Mouse (Mus musculus): Measurements from ENCODE around the gene Rab40b. TPM values are rescaled to one million over a fixed set of nuclear protein-coding genes. Genes with fewer than 3 reads are reported as not detected.

Gene Rab40b
- total and polyA plus RNA-seq, 3 experiments = 0.39 TPM; not detected in 2

DNA sequence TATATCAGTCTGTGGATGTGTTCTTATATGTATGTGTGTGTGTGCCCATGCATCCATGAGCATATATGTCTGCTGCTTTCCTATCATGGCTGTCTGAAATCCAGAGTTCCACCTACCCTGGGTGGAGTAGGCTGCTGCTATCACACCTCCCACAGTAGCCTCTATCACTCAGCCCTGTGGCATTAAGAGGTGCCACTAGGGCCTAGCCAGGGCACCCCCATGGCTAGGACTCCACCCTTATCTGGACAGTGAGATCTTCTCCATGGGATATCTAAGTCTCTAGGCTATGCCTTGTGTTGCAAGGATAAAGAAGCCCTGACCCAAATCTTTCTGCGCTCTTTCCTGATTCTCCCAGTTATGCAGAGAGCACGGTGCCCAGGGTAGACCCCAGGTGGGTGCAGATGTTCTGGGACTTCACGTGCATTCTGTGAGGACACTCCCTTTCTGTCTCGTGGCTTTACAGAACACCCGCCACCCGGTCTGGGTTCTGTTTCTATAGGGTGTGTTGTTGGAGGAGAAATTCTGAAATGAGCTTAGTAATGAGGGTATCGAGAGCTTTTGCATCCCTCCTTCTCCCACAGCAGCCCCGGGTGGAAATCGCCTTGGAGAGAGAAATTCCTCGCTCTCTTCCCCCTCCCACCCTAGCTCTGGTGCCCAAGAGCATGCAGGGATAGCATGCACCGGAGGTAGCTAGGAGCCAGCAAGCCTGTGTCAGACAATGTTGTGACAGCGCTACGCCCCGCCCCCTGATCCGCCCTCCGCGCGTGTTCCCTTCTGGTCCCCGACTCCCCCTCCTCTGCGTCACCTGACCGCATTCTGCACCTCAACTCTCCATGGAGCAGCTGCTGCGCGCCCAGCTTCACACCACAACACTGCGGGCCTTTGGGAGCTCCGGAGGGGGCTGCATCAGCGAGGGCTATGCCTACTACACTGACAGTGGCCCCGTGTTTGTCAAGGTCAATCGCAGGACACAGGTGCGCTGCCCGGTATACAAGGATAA, 46.4 kb upstream of the Rab40b start, which contains the start of gene Fn3k (continued):
- TF ChIP-seq POLR2AphosphoS5 (IDR thresholded peaks at IDR 0.05; ENCODE audit: borderline replicate concordance, low read depth, low read length) (no peak), ZMIZ1 (IDR thresholded peaks at IDR 0.05; ENCODE audit: low read depth, low read length) (no peak), UBTF (IDR thresholded peaks at IDR 0.05; ENCODE audit: borderline replicate concordance, insufficient read depth, low read depth, low read length) (no peak), POLR2AphosphoS2 (IDR thresholded peaks at IDR 0.05; ENCODE audit: low read length) (no peak)

GRCm38 (mm10) chr11:121433397-121433796, 45.3 kb upstream of the Rab40b start:
- H3K36me3 ChIP-seq (ENCODE audit: control insufficient read depth in 1 of 2, insufficient read depth in 2 of 2, low read length in 2 of 2) = peaks cover 0 to 16% of the 10 kb centered on the region in 2 experiments; a peak in 3 of 4 replicates
- H3K4me3 ChIP-seq (ENCODE audit: control insufficient read depth in 1 of 2, insufficient read depth in 1 of 2, low read depth in 2 of 2, low read length in 2 of 2) = no peak overlapping the region
- no peak overlapping the region for H3K9ac ChIP-seq (ENCODE audit: control insufficient read depth, low read depth, low read length, poor library complexity, severe bottlenecking)
- no peak overlapping the region for H3K27ac ChIP-seq (ENCODE audit: control insufficient read depth, low read depth, low read length)
- peaks cover 10 to 18% of the 10 kb centered on the region in 2 experiments for H3K4me1 ChIP-seq (ENCODE audit: control insufficient read depth in 1 of 2, insufficient read depth in 2 of 2, low read length in 2 of 2)
- no peaks in the 10 kb centered on the region for H3K9me3 ChIP-seq (replicated peaks; ENCODE audit: insufficient read depth, low read length)
- H3K79me2 ChIP-seq (ENCODE audit: control insufficient read depth, insufficient read depth, low read length, poor library complexity) = no peaks in the 10 kb centered on the region
- peak; percentile 67 for DNase-seq (ENCODE audit: low read depth, low spot score)
- H3K27me3 ChIP-seq (ENCODE audit: control insufficient read depth in 1 of 2, insufficient read depth in 2 of 2, low read length in 2 of 2) = no peaks in the 10 kb centered on the region
- no peak for TF ChIP-seq RCOR1 (IDR thresholded peaks at IDR 0.05; ENCODE audit: low read depth, low read length)
- peak; percentile 96 for TF ChIP-seq MXI1 (IDR thresholded peaks at IDR 0.05; ENCODE audit: low read depth, low read length)
- TF ChIP-seq SMC3 (IDR thresholded peaks at IDR 0.05; ENCODE audit: low read depth, low read length) = no peak
- TF ChIP-seq EP300 (IDR thresholded peaks at IDR 0.05; ENCODE audit: low read depth in 1 of 2, low read length in 2 of 2) = peak; percentile 59 to 77
- peak; percentile 100 for TF ChIP-seq ETS1 (IDR thresholded peaks at IDR 0.05; ENCODE audit: low read depth, low read length)
- peak; percentile 85 for TF ChIP-seq TCF12 (IDR thresholded peaks at IDR 0.05; ENCODE audit: low read depth, low read length)
- peak; percentile 87 for TF ChIP-seq GATA1 (IDR thresholded peaks at IDR 0.05; ENCODE audit: low read depth, low read length)
- TF ChIP-seq NELFE (IDR thresholded peaks at IDR 0.05; ENCODE audit: low read depth, low read length) = no peak
- TF ChIP-seq POLR2A (IDR thresholded peaks at IDR 0.05; ENCODE audit: control insufficient read depth in 1 of 2, insufficient read depth in 1 of 2, low read depth in 1 of 2, low read length in 2 of 2, poor library complexity in 1 of 2) = no peak
- TF ChIP-seq USF1 (IDR thresholded peaks at IDR 0.05; ENCODE audit: low read depth, low read length) = peak; percentile 33; the same call in 1 of the 2 replicates
- no peak for TF ChIP-seq CHD1 (IDR thresholded peaks at IDR 0.05; ENCODE audit: low read depth, low read length)
- TF ChIP-seq BHLHE40 (IDR thresholded peaks at IDR 0.05; ENCODE audit: borderline replicate concordance, low read depth, low read length) = peak; percentile 81
- no peak for TF ChIP-seq ZKSCAN1 (IDR thresholded peaks at IDR 0.05; ENCODE audit: low read depth, low read length)
- no peak for TF ChIP-seq POLR2AphosphoS2 (IDR thresholded peaks at IDR 0.05; ENCODE audit: low read length)
- no peak for TF ChIP-seq CHD2 (IDR thresholded peaks at IDR 0.05; ENCODE audit: low read length)
- no peak for TF ChIP-seq NRF1 (IDR thresholded peaks at IDR 0.05; ENCODE audit: insufficient read depth, low read depth, low read length, poor library complexity, severe bottlenecking)
- no peak for TF ChIP-seq JUND (IDR thresholded peaks at IDR 0.05; ENCODE audit: low read depth, low read length)
- no peak for TF ChIP-seq TBP (IDR thresholded peaks at IDR 0.05; ENCODE audit: low read depth, low read length)
- TF ChIP-seq MEF2A (IDR thresholded peaks at IDR 0.05; ENCODE audit: extremely low read depth, insufficient replicate concordance, low read depth, low read length, poor library complexity, severe bottlenecking) = no peak
- no peak for TF ChIP-seq KAT2A (conservative IDR thresholded peaks at IDR 0.05; ENCODE audit: low read depth, low read length)
- TF ChIP-seq HCFC1 (IDR thresholded peaks at IDR 0.05; ENCODE audit: low read depth, low read length) = 0 out of 2 replicates have a peak, but pooled peaks have one; percentile 24
- no peak for TF ChIP-seq MYB (IDR thresholded peaks at IDR 0.05; ENCODE audit: low read depth, low read length)
- TF ChIP-seq ZMIZ1 (IDR thresholded peaks at IDR 0.05; ENCODE audit: low read depth, low read length) = no peak
- peak; percentile 81 for TF ChIP-seq MAX (IDR thresholded peaks at IDR 0.05; ENCODE audit: low read length)
- 0 out of 2 replicates have a peak, but pooled peaks have one; percentile 13 for TF ChIP-seq MAZ (IDR thresholded peaks at IDR 0.05; ENCODE audit: low read depth, low read length)
- 0 out of 2 replicates have a peak, but pooled peaks have one; percentile 54 for TF ChIP-seq MYC (IDR thresholded peaks at IDR 0.05; ENCODE audit: low read depth, low read length)
- no peak for TF ChIP-seq ZC3H11A (IDR thresholded peaks at IDR 0.05; ENCODE audit: low read depth, low read length)
- TF ChIP-seq GABPA (IDR thresholded peaks at IDR 0.05; ENCODE audit: low read depth, low read length) = no peak
- TF ChIP-seq UBTF (IDR thresholded peaks at IDR 0.05; ENCODE audit: borderline replicate concordance, insufficient read depth, low read depth, low read length) = no peak
- TF ChIP-seq POLR2AphosphoS5 (IDR thresholded peaks at IDR 0.05; ENCODE audit: borderline replicate concordance, low read depth, low read length) = no peak
- TF ChIP-seq ZNF384 (IDR thresholded peaks at IDR 0.05; ENCODE audit: low read depth, low read length) = no peak
- TF ChIP-seq E2F4 (IDR thresholded peaks at IDR 0.05; ENCODE audit: borderline replicate concordance, low read depth, low read length) = no peak
